Mouse (Mus musculus) inflammation-experienced regulatory T-cells, adult 6 months (primary cell): ENCODE data around the gene Cdk1. TPM values are rescaled to one million over a fixed set of nuclear protein-coding genes. Genes with fewer than 3 reads are reported as not detected.

Experiments
- ATAC-seq: one replicate; pipeline ENCODE4 v1.8.0; 2017
- polyA plus RNA-seq, 3 experiments: library from polyadenylated mRNA; unstranded; fragments of 100-300 nt; shearing (Covaris generic); gene quantifications; one replicate each; pipeline ENCODE4 v1.2.1; 2017

The Cdk1 gene
- polyA plus RNA-seq, 3 experiments from 2014 or later = 10.6 to 131 (median 15.8) TPM

- ATAC-seq = no peak
These were observed 10.4 kb downstream of the Cdk1 start for GRCm38 (mm10) chr10:69342328-69342727.

DNA sequence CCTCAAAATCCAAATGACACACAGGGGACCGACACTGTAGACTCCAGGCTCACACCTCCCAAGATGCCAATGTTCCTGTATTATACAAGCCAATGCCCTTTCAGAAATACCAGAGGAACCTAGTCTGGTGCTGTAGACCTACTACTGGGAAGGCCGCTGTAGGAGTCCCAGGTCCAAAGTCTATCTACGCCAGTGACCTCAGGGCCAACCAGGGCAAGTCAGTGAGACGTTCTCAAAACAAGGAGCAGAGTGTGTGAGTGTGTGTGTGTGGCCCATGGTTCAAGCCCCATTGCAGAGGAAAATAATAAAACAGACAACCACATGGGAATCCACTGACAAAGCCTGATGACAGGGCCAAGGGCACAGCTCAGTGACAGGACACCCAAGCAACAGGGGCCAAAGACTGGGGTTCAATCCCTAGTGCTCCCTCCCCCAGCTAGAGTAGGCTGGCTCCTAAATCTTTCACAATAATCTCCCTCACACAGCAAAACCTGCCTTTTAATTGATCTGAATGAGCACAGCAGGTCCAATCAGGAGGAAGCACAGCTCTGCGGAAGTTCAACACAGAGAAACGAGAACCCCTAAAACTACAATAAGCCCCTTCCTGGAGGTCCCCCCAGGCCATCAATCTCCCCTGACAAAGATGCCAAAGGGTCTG is 11.0 kb downstream of the Cdk1 start:
- no peak for ATAC-seq

GRCm38 (mm10) chr10:69340001-69340400 is 12.7 kb downstream of the Cdk1 start:
- no peak for ATAC-seq

DNA sequence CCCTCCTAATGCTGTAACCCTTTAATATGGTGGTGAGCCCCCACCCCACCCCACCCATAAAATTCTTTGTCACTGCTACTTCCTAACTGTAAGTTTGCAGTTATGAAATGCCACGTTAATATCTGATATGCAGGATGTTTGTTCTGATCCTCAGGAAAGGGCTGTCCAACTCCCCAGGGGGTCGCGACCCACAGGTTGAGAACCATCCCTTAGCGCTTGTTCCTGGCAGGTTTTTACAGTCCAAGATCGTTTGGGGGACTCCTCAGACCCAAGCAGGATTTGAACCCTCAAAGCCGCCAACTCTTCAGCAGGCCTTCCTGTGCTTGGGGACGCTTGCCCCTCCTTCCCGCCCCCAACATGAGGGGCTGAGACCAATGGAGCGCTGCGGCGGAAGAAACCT is 16.5 kb downstream of the Cdk1 start:
- no peak for ATAC-seq

DNA sequence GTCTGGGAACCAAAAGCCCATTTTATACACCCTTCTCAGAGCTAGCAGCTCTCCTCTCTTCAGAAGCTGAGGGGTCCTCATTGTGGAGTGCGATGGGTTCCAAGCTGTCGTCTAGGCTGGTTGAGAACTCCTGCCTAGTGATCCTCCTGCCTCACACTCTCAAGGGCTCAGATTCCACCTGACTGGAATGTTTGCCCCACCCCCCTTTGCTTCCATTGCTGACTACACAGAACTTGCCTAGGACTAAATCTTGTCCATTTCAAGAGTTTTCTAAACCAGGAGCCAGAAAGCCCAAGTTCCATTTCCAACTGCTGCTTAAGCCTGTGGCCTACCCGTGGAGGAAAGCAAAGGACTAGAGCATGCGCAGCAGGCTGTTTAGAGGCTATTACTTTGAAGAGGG is 17.1 kb downstream of the Cdk1 start:
- no peak for ATAC-seq

- no peak for ATAC-seq
These were observed 17.6 kb downstream of the Cdk1 start for GRCm38 (mm10) chr10:69335195-69335536.

DNA sequence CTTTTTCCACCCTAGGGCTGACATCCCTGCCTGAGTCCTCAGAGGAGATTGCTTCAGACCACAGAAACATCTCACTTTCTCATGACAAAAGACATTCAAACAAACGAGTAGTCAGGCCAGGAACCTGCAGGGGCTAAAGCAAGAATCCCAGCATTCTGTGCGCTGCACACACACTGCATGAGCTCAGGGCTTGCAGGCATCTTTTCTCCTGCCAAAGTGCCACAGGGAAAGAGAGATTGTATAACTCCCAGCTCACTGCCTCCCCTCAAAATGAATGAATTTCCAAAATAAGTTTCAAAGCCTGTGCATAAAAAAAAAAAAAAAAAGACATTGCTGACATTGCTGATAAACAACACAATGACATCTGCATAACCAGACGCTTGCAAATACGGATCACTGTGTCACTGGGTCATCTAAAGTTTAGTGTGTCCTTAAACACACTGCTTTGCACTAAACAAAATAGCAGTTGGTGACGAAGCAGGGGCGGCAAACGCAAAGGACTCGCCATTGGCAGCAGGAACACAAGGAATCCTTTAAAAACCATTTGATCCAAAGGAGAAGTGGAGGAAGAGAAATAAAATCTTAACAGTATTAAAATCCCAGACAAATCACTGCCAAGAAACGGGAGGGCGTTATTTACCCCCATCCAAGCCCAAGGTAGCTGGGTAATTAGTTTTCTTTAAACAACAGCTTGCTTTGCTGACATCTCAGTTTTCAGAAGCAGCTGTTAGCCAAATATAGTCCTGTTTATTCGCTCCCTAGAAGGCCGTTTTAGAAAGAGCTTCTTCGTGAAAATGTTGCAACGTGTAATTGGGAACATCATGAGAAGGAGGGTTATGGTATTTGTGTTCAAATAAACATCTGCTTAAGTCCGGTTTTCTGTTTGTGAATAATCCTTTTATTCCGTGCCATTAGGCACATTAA is 18.2 kb downstream of the Cdk1 start:
- no peak for ATAC-seq

GRCm38 (mm10) chr10:69333212-69333611 is 19.5 kb downstream of the Cdk1 start:
- no peak for ATAC-seq

- ATAC-seq = no peak
These were observed 21.5 kb downstream of the Cdk1 start for GRCm38 (mm10) chr10:69331231-69331630.

GRCm38 (mm10) chr10:69328656-69329046 is 24.1 kb downstream of the Cdk1 start:
- ATAC-seq = no peak

GRCm38 (mm10) chr10:69328029-69328655 is 24.6 kb downstream of the Cdk1 start:
- ATAC-seq = no peak

DNA sequence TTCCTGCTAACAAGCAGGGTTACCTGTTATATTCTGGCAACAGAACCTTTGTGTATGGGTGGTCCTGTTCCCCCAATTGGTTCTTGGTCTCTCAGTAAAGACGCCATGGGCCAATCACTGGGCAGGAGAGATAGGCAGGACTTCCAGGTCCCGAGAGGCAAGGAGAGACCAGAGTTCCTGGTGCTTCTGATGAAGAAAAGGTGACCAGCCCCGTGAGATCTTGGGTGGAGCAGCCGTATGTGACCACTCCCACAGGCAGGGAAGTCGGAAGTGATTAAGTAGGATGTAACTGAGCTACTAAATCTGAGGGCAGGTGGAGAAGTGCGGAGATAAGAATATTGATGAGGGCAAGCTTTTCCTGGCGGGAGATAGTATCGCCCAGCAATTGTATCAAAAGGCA is 25.4 kb downstream of the Cdk1 start:
- ATAC-seq = no peak

DNA sequence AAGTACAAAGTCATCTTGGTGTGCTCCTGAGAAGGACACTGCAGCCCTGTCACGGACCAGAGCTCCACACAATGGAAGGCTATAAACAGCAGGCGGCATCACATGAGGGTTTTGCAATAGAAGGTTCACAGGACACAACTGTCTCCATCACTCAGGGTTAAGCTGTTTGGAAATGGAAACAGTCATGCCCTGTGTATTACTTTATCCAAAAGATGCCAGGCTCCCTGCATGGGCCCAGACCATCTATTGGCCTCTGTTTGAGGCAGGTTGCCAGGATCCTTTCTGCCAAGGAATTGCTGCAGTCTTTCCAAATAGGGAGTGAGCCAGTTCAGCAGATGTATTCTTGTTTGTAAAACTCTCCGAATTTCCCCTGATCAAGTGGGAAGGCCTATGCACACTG is 26.3 kb downstream of the Cdk1 start:
- ATAC-seq = no peak

GRCm38 (mm10) chr10:69324816-69325215 is 27.9 kb downstream of the Cdk1 start:
- ATAC-seq = no peak

DNA sequence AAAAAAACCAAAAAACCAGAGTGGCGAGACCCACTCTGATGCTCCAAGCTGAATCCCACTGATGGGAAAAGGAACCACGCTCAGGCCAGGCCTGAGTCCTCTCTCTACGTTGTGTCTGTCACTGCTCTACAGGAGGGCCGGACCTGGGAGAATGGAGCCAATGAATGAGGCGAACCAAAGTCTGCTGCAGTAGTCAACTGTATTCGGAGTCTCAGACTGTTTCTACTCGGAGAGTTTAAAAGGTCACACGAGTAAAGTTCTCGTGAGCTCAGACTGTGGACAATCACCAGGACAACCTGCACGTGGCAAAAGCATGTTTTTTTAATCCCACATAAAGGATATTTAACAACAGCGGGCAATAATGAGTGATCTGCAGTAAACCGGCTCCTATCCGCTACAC is 28.8 kb downstream of the Cdk1 start:
- ATAC-seq = no peak

GRCm38 (mm10) chr10:69321519-69322035 is 31.2 kb downstream of the Cdk1 start:
- no peak for ATAC-seq

GRCm38 (mm10) chr10:69320667-69321518 is 31.8 kb downstream of the Cdk1 start:
- peak; percentile 85 for ATAC-seq

DNA sequence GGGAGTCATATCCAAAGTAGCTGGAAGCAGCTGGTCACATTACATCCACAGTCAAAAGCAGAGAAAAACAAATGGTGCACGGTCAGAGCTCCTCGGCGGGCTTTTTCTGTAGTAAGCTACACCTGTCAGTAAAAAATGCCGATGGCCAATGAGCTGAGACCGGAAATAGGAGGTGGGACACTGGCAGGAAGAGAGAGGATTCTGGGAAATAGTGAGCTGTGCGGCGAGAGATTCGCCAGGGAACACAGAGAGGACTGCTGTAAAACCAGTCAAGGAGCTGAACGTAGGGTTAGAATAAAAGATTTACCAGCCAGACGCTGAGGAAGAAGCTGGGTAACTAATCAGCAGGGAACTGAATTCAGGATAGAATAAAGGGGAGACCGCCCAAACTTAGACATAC is 34.2 kb downstream of the Cdk1 start:
- no peak for ATAC-seq

GRCm38 (mm10) chr10:69313944-69314343 is 38.8 kb downstream of the Cdk1 start:
- ATAC-seq = no peak

- no peak for ATAC-seq
These were observed 40.9 kb downstream of the Cdk1 start for GRCm38 (mm10) chr10:69311867-69312266.

- no peak for ATAC-seq
These were observed 43.6 kb downstream of the Cdk1 start for GRCm38 (mm10) chr10:69309109-69309508.

GRCm38 (mm10) chr10:69307067-69307466 is 45.7 kb downstream of the Cdk1 start:
- no peak for ATAC-seq

GRCm38 (mm10) chr10:69306205-69306604 is 46.5 kb downstream of the Cdk1 start:
- no peak for ATAC-seq
